Mouse (Mus musculus) myocyte (in vitro differentiated cells): ENCODE measurements around the gene Wdr34. TPM values are rescaled to one million over a fixed set of nuclear protein-coding genes. Genes with fewer than 3 reads are reported as not detected.

ENCODE experiments used
- H3K27me3 ChIP-seq: one replicate; pipeline ENCODE4 v1.6.1; 2011; ENCODE audit not compliant: control insufficient read depth, insufficient read depth, insufficient read length
- H3K36me3 ChIP-seq: one replicate; pipeline ENCODE4 v1.6.1; 2011; ENCODE audit not compliant: control insufficient read depth, insufficient read depth
- H3K4me2 ChIP-seq: one replicate; pipeline ENCODE4 v1.6.1; 2011; ENCODE audit warnings: low read depth, control low read depth
- H3K4me3 ChIP-seq: one replicate; pipeline ENCODE4 v1.5.1; 2011; ENCODE audit warnings: mild to moderate bottlenecking, control low read depth, moderate library complexity
- H3K79me2 ChIP-seq: one replicate; pipeline ENCODE4 v1.6.1; 2011; ENCODE audit not compliant: control insufficient read depth, insufficient read depth
- H3ac ChIP-seq: one replicate; pipeline ENCODE4 v1.6.1; 2011; ENCODE audit not compliant: control insufficient read depth, insufficient read length
- CEBPB ChIP-seq: IDR thresholded peaks from 2 replicates; pipeline ENCODE4 v1.6.1; 2011; ENCODE audit warnings: mild to moderate bottlenecking, moderate library complexity; ENCODE audit not compliant: poor library complexity, insufficient read depth, severe bottlenecking
- E2F4 ChIP-seq: IDR thresholded peaks from one replicate; pipeline ENCODE4 v1.6.1; 2011; ENCODE audit warnings: mild to moderate bottlenecking, control low read depth, moderate library complexity; ENCODE audit not compliant: insufficient read depth
- MAX ChIP-seq: IDR thresholded peaks from one replicate; pipeline ENCODE4 v1.6.1; 2011; ENCODE audit warnings: low read depth, mild to moderate bottlenecking, control low read depth
- MYOD1 ChIP-seq, 3 experiments: IDR thresholded peaks; one replicate each; pipeline ENCODE4 v1.6.1; 2011; ENCODE audit warnings: control low read depth in 2 of 3, low read depth in 2 of 3, mild to moderate bottlenecking in 2 of 3, moderate library complexity in 1 of 3; ENCODE audit not compliant: insufficient read length in 2 of 3, control insufficient read depth in 1 of 3
- MYOG ChIP-seq, 3 experiments: IDR thresholded peaks; one replicate each; pipeline ENCODE4 v1.6.1; 2011; ENCODE audit warnings: control low read depth in 2 of 3, low read depth in 2 of 3, mild to moderate bottlenecking in 2 of 3; ENCODE audit not compliant: insufficient read length in 2 of 3, control insufficient read depth in 1 of 3, insufficient read depth in 1 of 3
- POLR2A ChIP-seq: IDR thresholded peaks from one replicate; pipeline ENCODE4 v1.6.1; 2011; ENCODE audit warnings: low read depth, mild to moderate bottlenecking, control low read depth, moderate library complexity; ENCODE audit not compliant: insufficient read length
- POLR2AphosphoS2 ChIP-seq: IDR thresholded peaks from one replicate; pipeline ENCODE4 v1.6.1; 2011; ENCODE audit warnings: low read depth, control low read depth; ENCODE audit not compliant: insufficient read length
- REST ChIP-seq: IDR thresholded peaks from one replicate; pipeline ENCODE4 v1.6.1; 2011; ENCODE audit warnings: mild to moderate bottlenecking, control low read depth, moderate library complexity; ENCODE audit not compliant: insufficient read depth, insufficient read length
- SRF ChIP-seq: IDR thresholded peaks from one replicate; pipeline ENCODE4 v1.6.1; 2011; ENCODE audit warnings: low read depth; ENCODE audit not compliant: control insufficient read depth, insufficient read length
- TCF12 ChIP-seq: IDR thresholded peaks from one replicate; pipeline ENCODE4 v1.6.1; 2011; ENCODE audit warnings: mild to moderate bottlenecking, control low read depth; ENCODE audit not compliant: poor library complexity, insufficient read depth, severe bottlenecking
- TCF3 ChIP-seq: IDR thresholded peaks from one replicate; pipeline ENCODE4 v1.6.1; 2011; ENCODE audit warnings: low read depth, control low read depth; ENCODE audit not compliant: insufficient read length
- USF1 ChIP-seq: IDR thresholded peaks from one replicate; pipeline ENCODE4 v1.6.1; 2011; ENCODE audit warnings: low read depth, mild to moderate bottlenecking, control low read depth, moderate library complexity
- polyA plus RNA-seq: library from polyadenylated mRNA; unstranded; fragments of >200 nt; fragmentation: generic; extraction: Trizol; gene quantifications from one replicate; pipeline ENCODE4 v1.2.1, GENCODE M21; 2012; ENCODE audit warnings: missing spikeins

Wdr34 gene
- polyA plus RNA-seq, 1 experiment = 21.6 TPM

DNA sequence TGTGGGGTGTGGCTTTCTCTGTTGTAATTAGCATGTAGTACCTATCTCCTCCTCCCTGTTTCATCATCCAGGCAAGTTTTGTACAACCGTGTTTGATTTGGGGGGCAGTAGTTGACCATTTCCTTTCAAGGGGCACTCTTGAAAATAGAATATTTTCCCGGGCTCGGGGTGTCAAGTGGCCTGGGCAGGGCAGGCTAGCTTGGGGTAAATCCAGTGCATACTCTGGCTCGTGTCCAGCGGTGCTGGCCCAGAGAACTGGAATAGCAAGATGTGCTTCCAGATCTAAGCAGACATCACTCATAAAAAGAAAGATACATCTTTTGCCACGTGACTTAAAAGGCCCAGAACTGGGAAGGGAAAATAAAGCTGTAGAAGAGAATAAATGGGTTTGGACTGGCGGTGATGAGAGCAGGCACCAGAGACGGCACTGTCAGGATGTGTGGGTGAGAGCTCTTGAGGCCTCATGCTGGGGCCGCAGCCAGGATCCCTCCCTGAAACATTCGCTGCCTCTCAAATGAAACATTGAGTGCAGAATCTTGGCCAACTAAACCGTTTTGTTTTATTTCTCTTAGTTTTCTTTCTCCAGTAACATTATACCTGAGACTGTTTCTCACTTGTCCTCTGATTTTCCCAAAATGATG is 34.2 kb downstream of the Wdr34 start:
- no peaks in the 10 kb centered on the region for H3K27me3 ChIP-seq
- H3K4me2 ChIP-seq = no peak overlapping the region
- TF ChIP-seq E2F4 (no peak), CEBPB (no peak), MAX (no peak), POLR2A (no peak), USF1 (no peak), TCF12 (no peak), POLR2AphosphoS2 (no peak), MYOG (IDR thresholded peaks at IDR 0.05; ENCODE audit: control insufficient read depth in 1 of 3, insufficient read depth in 1 of 3, insufficient read length in 2 of 3, low read depth in 2 of 3) (no peak), MYOD1 (IDR thresholded peaks at IDR 0.05; ENCODE audit: control insufficient read depth in 1 of 3, insufficient read length in 2 of 3, low read depth in 2 of 3) (no peak), REST (no peak), TCF3 (no peak), SRF (no peak)
- H3K79me2 ChIP-seq = no peaks in the 10 kb centered on the region
- H3K4me3 ChIP-seq = no peak overlapping the region
- peaks cover 94% of the 10 kb centered on the region for H3K36me3 ChIP-seq
- H3ac ChIP-seq = no peak overlapping the region

GRCm38 (mm10) chr2:30010840-30011281 is 37.8 kb downstream of the Wdr34 start:
- TF ChIP-seq MYOG (IDR thresholded peaks at IDR 0.05; ENCODE audit: control insufficient read depth in 1 of 3, insufficient read depth in 1 of 3, insufficient read length in 2 of 3, low read depth in 2 of 3) (peak in 1 of 3 experiments; percentile 29), MAX (no peak), MYOD1 (IDR thresholded peaks at IDR 0.05; ENCODE audit: control insufficient read depth in 1 of 3, insufficient read length in 2 of 3, low read depth in 2 of 3) (peak in 1 of 3 experiments; percentile 23)
- no peaks in the 10 kb centered on the region for H3K27me3 ChIP-seq

GRCm38 (mm10) chr2:30009101-30009500 is 39.6 kb downstream of the Wdr34 start:
- no peaks in the 10 kb centered on the region for H3K27me3 ChIP-seq
- TF ChIP-seq MYOD1 (IDR thresholded peaks at IDR 0.05; ENCODE audit: control insufficient read depth in 1 of 3, insufficient read length in 2 of 3, low read depth in 2 of 3) (no peak), E2F4 (no peak)
- no peaks in the 10 kb centered on the region for H3K79me2 ChIP-seq
- H3K4me3 ChIP-seq = no peak overlapping the region
- no peak overlapping the region for H3ac ChIP-seq
- no peak overlapping the region for H3K4me2 ChIP-seq
- H3K36me3 ChIP-seq = peaks cover 95% of the 10 kb centered on the region

More at GRCm38 (mm10) chr2:30010840-30011281, 37.8 kb downstream of the Wdr34 start:
- H3K4me2 ChIP-seq = no peak overlapping the region
- H3ac ChIP-seq = no peak overlapping the region
- H3K4me3 ChIP-seq = no peak overlapping the region
- H3K79me2 ChIP-seq = no peaks in the 10 kb centered on the region
- peaks cover 99% of the 10 kb centered on the region for H3K36me3 ChIP-seq

GRCm38 (mm10) chr2:29991962-29992361 is 56.7 kb downstream of the Wdr34 start:
- H3K36me3 ChIP-seq = peaks cover 91% of the 10 kb centered on the region
- no peaks in the 10 kb centered on the region for H3K79me2 ChIP-seq
- no peak overlapping the region for H3ac ChIP-seq
- H3K4me3 ChIP-seq = no peak overlapping the region
- H3K27me3 ChIP-seq = no peaks in the 10 kb centered on the region
- no peak for TF ChIP-seq E2F4
- TF ChIP-seq USF1 = no peak
- TF ChIP-seq POLR2AphosphoS2 = no peak
- TF ChIP-seq CEBPB = no peak
- TF ChIP-seq MYOD1 (IDR thresholded peaks at IDR 0.05; ENCODE audit: control insufficient read depth in 1 of 3, insufficient read length in 2 of 3, low read depth in 2 of 3) = no peak
- TF ChIP-seq TCF12 = no peak
- no peak for TF ChIP-seq SRF
- TF ChIP-seq REST = no peak
- TF ChIP-seq MYOG (IDR thresholded peaks at IDR 0.05; ENCODE audit: control insufficient read depth in 1 of 3, insufficient read depth in 1 of 3, insufficient read length in 2 of 3, low read depth in 2 of 3) = no peak
- no peak overlapping the region for H3K4me2 ChIP-seq

Other genes with a start within 250 kb of the Wdr34 start
- 26.8 TPM for gene Slc27a4, start 246.2 kb downstream of the Wdr34 start, polyA plus RNA-seq
- 43.8 TPM for gene Urm1, start 228.8 kb downstream of the Wdr34 start, polyA plus RNA-seq
- 10.8 TPM for gene Cercam, start 179.7 kb downstream of the Wdr34 start, polyA plus RNA-seq
- 37.8 TPM for gene Odf2, start 159.7 kb downstream of the Wdr34 start, polyA plus RNA-seq
- 25.1 TPM for gene Gle1, start 113.5 kb downstream of the Wdr34 start, polyA plus RNA-seq
- gene Sptan1, start 83.3 kb downstream of the Wdr34 start, polyA plus RNA-seq = 167 TPM
- 118 TPM for gene Set, start 8.5 kb upstream of the Wdr34 start, polyA plus RNA-seq
- 4.3 TPM for gene Pkn3, start 28.8 kb upstream of the Wdr34 start, polyA plus RNA-seq
- gene Zdhhc12, start 44.8 kb upstream of the Wdr34 start, polyA plus RNA-seq = 20.8 TPM
- gene Zer1, start 75.7 kb upstream of the Wdr34 start, polyA plus RNA-seq = 13.1 TPM
- gene Tbc1d13, start 84.9 kb upstream of the Wdr34 start, polyA plus RNA-seq = 25.8 TPM
- gene Endog, start 122.6 kb upstream of the Wdr34 start, polyA plus RNA-seq = 17.6 TPM
- gene Spout1, start 129.6 kb upstream of the Wdr34 start, polyA plus RNA-seq = 28.7 TPM
- gene Kyat1, start 157.0 kb upstream of the Wdr34 start, polyA plus RNA-seq = 11.3 TPM
- gene Lrrc8a, start 188.8 kb upstream of the Wdr34 start, polyA plus RNA-seq = 22.6 TPM
- 0.55 TPM for gene Gm28035, start 191.7 kb upstream of the Wdr34 start, polyA plus RNA-seq
- 14.7 TPM for gene Phyhd1, start 217.3 kb upstream of the Wdr34 start, polyA plus RNA-seq
- not detected for gene Gm28038, start 232.2 kb upstream of the Wdr34 start, polyA plus RNA-seq
- 28.3 TPM for gene Dolk, start 237.5 kb upstream of the Wdr34 start, polyA plus RNA-seq
- 54.0 TPM for gene Nup188, start 237.5 kb upstream of the Wdr34 start, polyA plus RNA-seq